Mouse (Mus musculus): ENCODE data around the gene Brca1. TPM values are rescaled to one million over a fixed set of nuclear protein-coding genes. Genes with fewer than 3 reads are reported as not detected.

Gene Brca1
- polyA plus RNA-seq, 1 experiment = 7.9 TPM

- peaks cover 26% of the 10 kb centered on the region for H3K4me1 ChIP-seq (ENCODE audit: control insufficient read depth, insufficient read depth, low read length)
- peak within 1 kb of the TSS; percentile 88 for H3K4me3 ChIP-seq (ENCODE audit: insufficient read depth, low read length)
- TF ChIP-seq POLR2A (IDR thresholded peaks at IDR 0.05; ENCODE audit: borderline replicate concordance, low read depth, low read length) (no peak), CTCF (IDR thresholded peaks at IDR 0.05; ENCODE audit: low read depth, low read length) (no peak)
- peak within 1 kb of the TSS; percentile 87 for H3K27ac ChIP-seq (ENCODE audit: insufficient read depth, low read depth, low read length)
Measured at GRCm38 (mm10) chr11:101465869-101466551, 85.7 kb downstream of the Brca1 start, which contains the start of gene Vat1. Vat1 (minus strand) TSS chr11:101466230.

GRCm38 (mm10) chr11:101465101-101465868, 86.5 kb downstream of the Brca1 start:
- Histone ChIP-seq H3K27ac (ENCODE audit: insufficient read depth, low read depth, low read length) (peak overlapping the region; percentile 87), H3K4me3 (ENCODE audit: insufficient read depth, low read length) (peak overlapping the region; percentile 88), H3K4me1 (ENCODE audit: control insufficient read depth, insufficient read depth, low read length) (peaks cover 26% of the 10 kb centered on the region)
- TF ChIP-seq POLR2A (IDR thresholded peaks at IDR 0.05; ENCODE audit: borderline replicate concordance, low read depth, low read length) (no peak), CTCF (IDR thresholded peaks at IDR 0.05; ENCODE audit: low read depth, low read length) (no peak)

- TF ChIP-seq POLR2A (IDR thresholded peaks at IDR 0.05; ENCODE audit: borderline replicate concordance, low read depth, low read length) (no peak), CTCF (IDR thresholded peaks at IDR 0.05; ENCODE audit: low read depth, low read length) (no peak)
- Histone ChIP-seq H3K4me3 (ENCODE audit: insufficient read depth, low read length) (peak within 1 kb of the TSS; percentile 88), H3K27ac (ENCODE audit: insufficient read depth, low read depth, low read length) (peak within 1 kb of the TSS; percentile 87), H3K4me1 (ENCODE audit: control insufficient read depth, insufficient read depth, low read length) (peaks cover 26% of the 10 kb centered on the region)
Measured at GRCm38 (mm10) chr11:101464211-101465100, 87.3 kb downstream of the Brca1 start, which contains the start of gene Rnd2. Rnd2 (plus strand) TSS chr11:101464999.

GRCm38 (mm10) chr11:101462583-101463440, 88.9 kb downstream of the Brca1 start:
- peaks cover 26% of the 10 kb centered on the region for H3K4me1 ChIP-seq (ENCODE audit: control insufficient read depth, insufficient read depth, low read length)
- no peak for TF ChIP-seq CTCF (IDR thresholded peaks at IDR 0.05; ENCODE audit: low read depth, low read length)
- no peak for TF ChIP-seq POLR2A (IDR thresholded peaks at IDR 0.05; ENCODE audit: borderline replicate concordance, low read depth, low read length)
- no peak overlapping the region for H3K27ac ChIP-seq (ENCODE audit: insufficient read depth, low read depth, low read length)
- no peak overlapping the region for H3K4me3 ChIP-seq (ENCODE audit: insufficient read depth, low read length)

GRCm38 (mm10) chr11:101462141-101462540, 89.6 kb downstream of the Brca1 start:
- Histone ChIP-seq H3K27ac (ENCODE audit: insufficient read depth, low read depth, low read length) (no peak overlapping the region), H3K4me3 (ENCODE audit: insufficient read depth, low read length) (no peak overlapping the region), H3K4me1 (ENCODE audit: control insufficient read depth, insufficient read depth, low read length) (peaks cover 24% of the 10 kb centered on the region)
- TF ChIP-seq CTCF (IDR thresholded peaks at IDR 0.05; ENCODE audit: low read depth, low read length) = no peak
- TF ChIP-seq POLR2A (IDR thresholded peaks at IDR 0.05; ENCODE audit: borderline replicate concordance, low read depth, low read length) = no peak

- Histone ChIP-seq H3K4me3 (ENCODE audit: insufficient read depth, low read length) (no peak overlapping the region), H3K27ac (ENCODE audit: insufficient read depth, low read depth, low read length) (no peak overlapping the region), H3K4me1 (ENCODE audit: control insufficient read depth, insufficient read depth, low read length) (peaks cover 20% of the 10 kb centered on the region)
- no peak for TF ChIP-seq CTCF (IDR thresholded peaks at IDR 0.05; ENCODE audit: low read depth, low read length)
- TF ChIP-seq POLR2A (IDR thresholded peaks at IDR 0.05; ENCODE audit: borderline replicate concordance, low read depth, low read length) = no peak
Measured at GRCm38 (mm10) chr11:101460321-101460720, 91.4 kb downstream of the Brca1 start.

GRCm38 (mm10) chr11:101459716-101460115, 92.0 kb downstream of the Brca1 start:
- Histone ChIP-seq H3K27ac (ENCODE audit: insufficient read depth, low read depth, low read length) (no peak overlapping the region), H3K4me3 (ENCODE audit: insufficient read depth, low read length) (no peak overlapping the region), H3K4me1 (ENCODE audit: control insufficient read depth, insufficient read depth, low read length) (peaks cover 20% of the 10 kb centered on the region)
- TF ChIP-seq CTCF (IDR thresholded peaks at IDR 0.05; ENCODE audit: low read depth, low read length) = no peak
- no peak for TF ChIP-seq POLR2A (IDR thresholded peaks at IDR 0.05; ENCODE audit: borderline replicate concordance, low read depth, low read length)

- no peak overlapping the region for H3K4me3 ChIP-seq (ENCODE audit: insufficient read depth, low read length)
- H3K4me1 ChIP-seq (ENCODE audit: control insufficient read depth, insufficient read depth, low read length) = peaks cover 9% of the 10 kb centered on the region
- no peak for TF ChIP-seq POLR2A (IDR thresholded peaks at IDR 0.05; ENCODE audit: borderline replicate concordance, low read depth, low read length)
- TF ChIP-seq CTCF (IDR thresholded peaks at IDR 0.05; ENCODE audit: low read depth, low read length) = no peak
- no peak overlapping the region for H3K27ac ChIP-seq (ENCODE audit: insufficient read depth, low read depth, low read length)
Measured at GRCm38 (mm10) chr11:101458217-101458616, 93.5 kb downstream of the Brca1 start.
